Mouse (Mus musculus) layer of hippocampus, adult 18-20 months (tissue): Measurements from ENCODE around the gene Tmem100. TPM values are rescaled to one million over a fixed set of nuclear protein-coding genes. Genes with fewer than 3 reads are reported as not detected.

ENCODE experiments used
- DNase-seq, 2 experiments: peaks; one replicate each; pipeline ENCODE4 v3.0.0; 2022; ENCODE audit warnings: low spot score in 2 of 2
- long read RNA-seq: library from polyadenylated mRNA; stranded (forward); transcript quantifications from one replicate; pipeline ENCODE4 v2.0.0, GENCODE M21; 2021
- total RNA-seq, 2 experiments: library from RNA; stranded (reverse); gene quantifications; 2 replicates each; pipeline ENCODE4 v1.2.3; 2021

Gene Tmem100
- 10 to 100 TPM; 14.3 to 14.4 TPM for total RNA-seq
- long read RNA-seq, transcript Tmem100-201 (3 exons, 1,767 nt), result major isoform, 17 of 20 reads
- long read RNA-seq, partial matches to known transcripts, result 1 of 20 reads
- long read RNA-seq, other reads (novel, unspliced or antisense), result 2 of 20 reads

GRCm38 (mm10) chr11:90029841-90030398, at the start of gene Tmem100:
Tmem100 (plus strand) TSS chr11:90030348.
- no peak for DNase-seq

DNA sequence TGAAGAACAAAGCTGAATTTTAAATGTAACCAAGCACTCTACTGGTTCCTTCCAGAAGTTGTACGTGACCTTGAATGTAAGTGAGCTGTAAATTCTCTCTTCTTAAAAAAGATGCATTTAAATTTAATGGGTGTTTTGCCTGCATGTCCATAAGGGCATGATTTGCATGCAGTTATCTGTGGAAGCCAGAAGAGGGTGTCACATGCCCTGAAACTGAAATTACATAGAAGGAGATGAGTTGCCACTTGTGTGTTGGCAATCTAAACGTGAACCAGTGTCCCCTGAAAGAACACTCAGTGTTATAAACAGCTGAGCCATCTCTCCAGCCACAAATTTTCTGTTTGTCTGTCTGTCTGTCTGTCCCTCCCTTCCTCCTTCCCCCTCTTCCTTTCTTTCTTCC, 47.2 kb upstream of the Tmem100 start:
- DNase-seq, result no peak

GRCm38 (mm10) chr11:89984436-89984835, 45.7 kb upstream of the Tmem100 start:
- no peak for DNase-seq

DNA sequence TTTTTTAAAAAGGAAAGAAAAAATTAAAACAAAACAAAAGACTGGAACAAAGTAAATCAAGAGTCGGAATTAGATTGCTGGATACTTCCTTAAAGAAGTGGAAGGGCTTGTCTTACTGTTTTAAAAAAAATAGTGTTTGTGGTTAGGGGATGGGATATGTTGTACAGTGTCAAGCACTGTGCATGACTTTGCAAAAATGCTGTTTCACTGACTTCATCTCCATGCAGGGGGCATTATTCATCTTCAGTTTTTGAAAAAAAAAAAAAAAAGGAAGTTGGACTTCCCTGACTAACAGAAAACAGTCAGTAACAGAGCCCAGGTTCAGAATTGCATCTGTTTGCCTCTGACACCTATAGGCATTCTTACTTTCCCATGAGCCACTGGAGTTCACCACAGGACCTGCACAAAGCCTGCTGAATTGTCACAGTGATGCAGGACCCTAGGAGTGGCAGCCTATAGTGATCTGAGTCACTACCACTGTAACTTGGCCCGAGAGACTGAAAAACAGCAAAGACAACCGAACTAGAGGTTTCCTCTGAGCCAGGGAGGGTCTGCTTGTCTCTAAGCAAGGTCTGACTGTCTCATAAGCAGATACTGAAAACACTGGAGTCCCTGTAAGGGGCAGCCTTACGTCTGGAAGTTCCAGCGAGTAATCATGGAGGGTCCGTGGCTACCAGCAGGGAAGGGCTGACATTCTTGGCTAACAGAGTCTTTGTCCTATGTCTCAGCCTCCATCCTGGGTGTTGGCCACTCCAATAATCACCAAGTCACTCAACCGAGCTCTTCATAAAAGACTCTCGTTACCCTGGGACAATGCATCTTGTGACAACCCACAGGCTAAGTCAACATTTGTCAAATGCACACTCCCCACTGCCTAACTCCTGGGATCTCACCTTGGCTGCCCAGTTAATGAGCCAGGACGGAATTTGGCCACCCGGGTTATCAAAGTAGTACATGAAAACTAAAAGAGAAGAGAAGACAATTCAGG, 44.7 kb upstream of the Tmem100 start:
- DNase-seq, result no peak

GRCm38 (mm10) chr11:89986516-89986915, 43.6 kb upstream of the Tmem100 start:
- DNase-seq, result no peak

DNA sequence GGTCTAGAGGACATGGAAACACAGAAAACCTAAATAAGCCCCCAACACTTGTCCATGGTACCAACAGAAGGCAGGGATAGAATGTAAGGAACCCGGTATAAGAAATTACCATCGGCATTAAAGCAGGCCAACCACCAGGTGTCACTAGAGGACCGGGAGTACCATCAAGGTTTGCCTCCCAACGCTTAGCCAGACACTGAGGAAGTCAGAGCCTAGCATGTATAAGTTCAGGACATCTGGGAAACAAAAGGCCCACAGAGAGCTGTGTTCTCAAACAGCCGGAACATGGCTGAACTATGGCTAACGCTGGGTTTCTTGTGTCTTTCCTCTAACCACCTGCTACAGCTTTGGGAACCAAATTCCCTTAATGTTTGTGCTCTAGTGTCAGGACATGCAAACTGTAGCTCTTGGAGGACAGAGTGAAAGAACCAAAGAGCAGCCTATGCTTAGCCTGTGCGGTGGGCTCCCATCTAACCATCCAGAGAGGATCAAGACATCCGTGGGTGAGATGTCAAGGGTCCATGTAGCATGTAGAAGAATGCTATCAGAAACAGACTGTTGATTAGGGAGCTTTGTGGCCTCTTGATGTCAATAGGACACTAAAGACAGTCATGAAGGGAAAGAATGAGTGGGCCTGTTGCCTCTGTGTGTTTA, 41.1 kb upstream of the Tmem100 start:
- peak; percentile 30 to 75 for DNase-seq

GRCm38 (mm10) chr11:89991661-89992060, 38.5 kb upstream of the Tmem100 start:
- no peak for DNase-seq

GRCm38 (mm10) chr11:89994706-89995105, 35.4 kb upstream of the Tmem100 start:
- no peak for DNase-seq

DNA sequence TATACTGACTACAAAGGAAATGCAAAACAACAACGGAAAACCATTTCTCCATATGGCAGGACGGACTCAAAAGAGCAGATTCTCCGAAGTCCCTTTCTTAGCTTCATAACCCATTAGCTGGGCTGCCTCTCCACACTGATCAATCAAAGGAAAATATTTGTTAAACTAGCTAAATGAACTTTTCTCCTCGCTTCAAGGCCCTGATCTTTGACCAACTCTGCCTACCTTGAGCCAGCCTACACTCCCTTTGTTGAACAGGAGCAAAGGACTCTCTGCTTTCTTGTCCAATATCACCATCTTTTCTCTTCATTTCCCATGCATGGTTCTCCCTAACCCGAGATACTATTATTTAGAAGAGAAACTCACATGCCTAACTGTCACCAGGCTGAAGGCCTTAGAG, 34.6 kb upstream of the Tmem100 start:
- no peak for DNase-seq

DNA sequence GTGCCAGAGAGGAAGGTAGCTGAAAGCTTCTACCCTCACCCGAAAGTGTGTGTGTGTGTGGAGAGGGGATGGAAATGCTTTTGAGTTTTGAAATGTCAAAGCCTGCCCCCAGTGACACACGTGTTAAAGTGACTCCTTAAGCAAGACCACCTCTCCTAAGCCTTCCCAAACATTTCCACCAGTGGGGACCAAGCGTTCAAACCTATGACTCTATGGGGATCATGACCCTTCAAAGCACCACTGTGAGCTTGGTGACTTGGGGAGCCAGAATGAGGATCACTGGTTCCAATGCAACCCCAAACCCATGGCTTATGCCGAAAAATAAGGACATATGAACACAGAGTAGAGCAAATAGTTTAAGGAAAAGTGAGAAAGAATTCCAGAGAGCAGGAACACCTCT, 33.7 kb upstream of the Tmem100 start:
- DNase-seq, result no peak

GRCm38 (mm10) chr11:89996856-89997255, 33.3 kb upstream of the Tmem100 start:
- no peak for DNase-seq

- no peak for DNase-seq
These were observed 31.0 kb upstream of the Tmem100 start for GRCm38 (mm10) chr11:89998996-89999770.

GRCm38 (mm10) chr11:90000666-90001065, 29.5 kb upstream of the Tmem100 start:
- DNase-seq, result no peak

- DNase-seq, result no peak
These were observed 28.5 kb upstream of the Tmem100 start for GRCm38 (mm10) chr11:90001396-90002230.

DNA sequence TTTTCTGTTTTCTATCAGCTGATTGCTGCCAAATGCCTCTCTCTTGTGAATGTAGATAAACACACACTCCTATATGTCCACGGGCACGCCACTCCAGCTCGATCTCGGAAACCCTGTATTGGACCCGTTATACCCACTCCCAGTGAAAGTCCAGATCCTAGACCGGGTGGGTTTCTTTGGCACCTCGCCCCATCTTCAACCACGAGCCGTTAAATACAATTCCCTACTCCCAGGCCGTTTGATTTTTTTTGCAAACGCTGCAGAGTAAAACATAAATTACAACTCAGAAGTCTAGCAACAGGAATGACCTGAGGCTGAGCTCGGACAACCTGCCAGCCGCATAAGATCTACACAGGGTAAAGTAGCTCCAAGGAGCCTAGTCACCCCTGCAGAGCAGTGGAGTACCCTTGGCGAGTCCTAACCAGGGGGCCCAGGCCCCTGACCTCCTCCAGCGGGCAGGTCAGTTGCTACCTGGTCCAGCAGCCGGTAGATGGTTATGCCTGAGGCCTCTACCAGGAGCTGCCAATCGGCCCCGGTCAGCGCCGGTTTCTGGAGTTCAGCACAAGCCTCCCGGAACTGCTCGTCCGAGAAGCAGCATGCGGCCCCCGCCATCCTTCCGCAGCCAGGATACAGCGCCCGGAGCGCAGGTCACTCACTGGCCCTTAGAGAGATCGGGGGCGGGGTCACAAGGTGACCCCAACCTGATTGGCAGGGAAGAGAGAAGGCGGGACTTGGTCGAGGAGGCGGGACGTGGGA, 27.7 kb upstream of the Tmem100 start, which contains the start of gene Pctp:
Gene Pctp, minus strand, starts transcription at position 664 of the 756 bp plus-strand sequence.
- DNase-seq, result peak in 1 of 2 experiments; percentile 11

DNA sequence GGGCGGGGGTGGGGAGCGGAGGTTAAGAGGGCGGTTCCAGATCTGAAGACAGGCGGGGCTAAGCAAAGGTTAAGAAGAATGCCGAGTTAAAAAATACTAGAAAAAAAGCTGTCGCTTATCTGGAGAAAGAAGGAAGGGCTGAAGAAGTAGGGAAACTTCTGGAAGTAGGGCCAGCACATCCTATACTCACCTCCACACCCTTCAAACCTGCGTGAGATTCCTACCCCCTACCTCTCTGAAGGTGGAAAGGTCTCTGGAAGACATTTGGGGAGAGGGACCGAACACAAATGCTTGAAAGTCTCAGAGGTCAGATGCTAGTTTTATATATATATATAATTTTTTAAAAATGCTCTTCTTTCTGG, 27.2 kb upstream of the Tmem100 start:
- DNase-seq, result no peak

GRCm38 (mm10) chr11:90003386-90003785, 26.8 kb upstream of the Tmem100 start:
- no peak for DNase-seq

DNA sequence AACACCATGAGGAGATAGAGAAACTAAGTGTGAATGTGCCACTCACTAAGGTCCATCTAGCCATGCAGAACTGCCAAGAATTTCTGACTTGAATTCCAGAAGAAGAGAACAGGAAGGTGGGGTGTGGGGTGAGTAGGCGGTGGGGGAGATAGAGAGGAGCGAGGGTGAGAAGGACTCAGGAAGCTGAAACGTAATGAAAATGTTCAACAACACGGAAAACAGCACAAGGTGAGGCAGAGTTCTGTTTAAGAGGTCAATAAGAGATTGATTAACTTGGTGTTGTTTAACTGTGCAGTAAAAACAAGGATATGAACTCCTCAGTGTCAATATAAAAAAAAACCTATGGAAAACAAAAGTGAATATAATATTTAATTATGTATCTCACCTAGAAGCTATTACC, 24.0 kb upstream of the Tmem100 start:
- DNase-seq, result no peak

DNA sequence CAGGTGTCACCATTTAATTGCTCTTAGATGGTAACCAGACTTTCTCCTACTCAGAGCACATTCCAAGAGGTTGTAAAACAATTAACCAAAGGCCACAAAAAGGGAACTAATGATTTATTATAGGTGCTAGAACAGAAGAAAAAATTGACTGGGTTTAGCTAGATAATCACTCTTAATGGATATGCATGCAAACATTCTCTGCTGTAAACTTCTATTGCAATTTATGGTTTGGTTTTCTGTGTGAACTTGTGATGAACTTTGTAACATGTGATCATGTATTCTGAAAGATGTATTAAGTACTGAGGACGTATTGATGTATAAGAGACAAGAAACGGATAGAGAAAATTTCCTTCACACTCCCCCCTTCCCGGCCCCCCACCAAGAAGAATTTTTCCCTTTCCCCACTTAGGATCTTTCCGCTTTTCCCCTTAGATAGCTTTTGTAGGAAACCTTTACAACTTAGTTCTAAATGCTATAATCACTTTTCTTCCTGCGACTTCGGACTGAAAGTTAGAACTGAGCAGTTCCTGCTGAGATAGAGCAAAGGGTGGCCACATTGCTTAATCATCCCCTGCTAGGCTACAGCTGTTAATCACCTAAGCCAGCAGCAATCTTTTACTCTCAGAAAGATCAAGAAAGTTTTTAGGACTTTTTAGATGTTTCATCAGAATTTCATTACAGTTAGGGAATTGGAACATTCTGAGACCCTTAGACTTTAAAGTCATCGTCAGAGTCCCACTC, 22.2 kb upstream of the Tmem100 start:
- no peak for DNase-seq
